Mouse (Mus musculus): ENCODE data around the gene Bdnf. TPM values are rescaled to one million over a fixed set of nuclear protein-coding genes. Genes with fewer than 3 reads are reported as not detected.

The Bdnf gene
- polyA plus RNA-seq, 1 experiment = 3.3 TPM

GRCm38 (mm10) chr2:109746223-109746622 is 71.7 kb downstream of the Bdnf start:
- Histone ChIP-seq H3ac (ENCODE audit: control insufficient read depth, insufficient read length) (no peak overlapping the region), H3K4me2 (ENCODE audit: low read depth) (no peak overlapping the region), H3K79me2 (ENCODE audit: control insufficient read depth, insufficient read depth) (no peaks in the 10 kb centered on the region), H3K4me3 (no peak overlapping the region), H3K27me3 (ENCODE audit: control insufficient read depth, insufficient read depth, insufficient read length) (no peaks in the 10 kb centered on the region), H3K36me3 (ENCODE audit: control insufficient read depth, insufficient read depth) (no peaks in the 10 kb centered on the region)
- TF ChIP-seq MAX (IDR thresholded peaks at IDR 0.05; ENCODE audit: low read depth) = no peak
- no peak for TF ChIP-seq MYOG (IDR thresholded peaks at IDR 0.05; ENCODE audit: control insufficient read depth in 1 of 3, insufficient read depth in 1 of 3, insufficient read length in 2 of 3, low read depth in 2 of 3)
- no peak for TF ChIP-seq POLR2A (IDR thresholded peaks at IDR 0.05; ENCODE audit: insufficient read length, low read depth)
- TF ChIP-seq REST (IDR thresholded peaks at IDR 0.05; ENCODE audit: insufficient read depth, insufficient read length) = no peak
- no peak for TF ChIP-seq SRF (IDR thresholded peaks at IDR 0.05; ENCODE audit: control insufficient read depth, insufficient read length, low read depth)
- TF ChIP-seq MYOD1 (IDR thresholded peaks at IDR 0.05; ENCODE audit: control insufficient read depth in 1 of 3, insufficient read length in 2 of 3, low read depth in 2 of 3) = no peak

- Histone ChIP-seq H3K27me3 (ENCODE audit: control insufficient read depth, insufficient read depth, insufficient read length) (no peaks in the 10 kb centered on the region), H3K4me2 (ENCODE audit: low read depth) (no peak overlapping the region), H3ac (ENCODE audit: control insufficient read depth, insufficient read length) (no peak overlapping the region), H3K4me3 (no peak overlapping the region), H3K79me2 (ENCODE audit: control insufficient read depth, insufficient read depth) (no peaks in the 10 kb centered on the region), H3K36me3 (ENCODE audit: control insufficient read depth, insufficient read depth) (no peaks in the 10 kb centered on the region)
- TF ChIP-seq POLR2A (IDR thresholded peaks at IDR 0.05; ENCODE audit: insufficient read length, low read depth) (no peak), MYOD1 (IDR thresholded peaks at IDR 0.05; ENCODE audit: control insufficient read depth in 1 of 3, insufficient read length in 2 of 3, low read depth in 2 of 3) (no peak), SRF (IDR thresholded peaks at IDR 0.05; ENCODE audit: control insufficient read depth, insufficient read length, low read depth) (no peak), E2F4 (IDR thresholded peaks at IDR 0.05; ENCODE audit: insufficient read depth) (no peak), POLR2AphosphoS2 (IDR thresholded peaks at IDR 0.05; ENCODE audit: insufficient read length, low read depth) (no peak), USF1 (IDR thresholded peaks at IDR 0.05; ENCODE audit: low read depth) (no peak), MAX (IDR thresholded peaks at IDR 0.05; ENCODE audit: low read depth) (no peak), MYOG (IDR thresholded peaks at IDR 0.05; ENCODE audit: control insufficient read depth in 1 of 3, insufficient read depth in 1 of 3, insufficient read length in 2 of 3, low read depth in 2 of 3) (no peak), TCF3 (IDR thresholded peaks at IDR 0.05; ENCODE audit: insufficient read length, low read depth) (no peak), REST (IDR thresholded peaks at IDR 0.05; ENCODE audit: insufficient read depth, insufficient read length) (no peak), TCF12 (IDR thresholded peaks at IDR 0.05; ENCODE audit: insufficient read depth, poor library complexity, severe bottlenecking) (no peak), CEBPB (IDR thresholded peaks at IDR 0.05; ENCODE audit: insufficient read depth, poor library complexity, severe bottlenecking) (no peak)
These were observed 73.9 kb downstream of the Bdnf start for GRCm38 (mm10) chr2:109748412-109748811.

- Histone ChIP-seq H3K36me3 (ENCODE audit: control insufficient read depth, insufficient read depth) (no peaks in the 10 kb centered on the region), H3K79me2 (ENCODE audit: control insufficient read depth, insufficient read depth) (no peaks in the 10 kb centered on the region)
- no peak for TF ChIP-seq MYOG (IDR thresholded peaks at IDR 0.05; ENCODE audit: control insufficient read depth in 1 of 3, insufficient read depth in 1 of 3, insufficient read length in 2 of 3, low read depth in 2 of 3)
- TF ChIP-seq POLR2A (IDR thresholded peaks at IDR 0.05; ENCODE audit: insufficient read length, low read depth) = no peak
- no peak for TF ChIP-seq MAX (IDR thresholded peaks at IDR 0.05; ENCODE audit: low read depth)
- no peak for TF ChIP-seq E2F4 (IDR thresholded peaks at IDR 0.05; ENCODE audit: insufficient read depth)
- TF ChIP-seq MYOD1 (IDR thresholded peaks at IDR 0.05; ENCODE audit: control insufficient read depth in 1 of 3, insufficient read length in 2 of 3, low read depth in 2 of 3) = no peak
- TF ChIP-seq TCF3 (IDR thresholded peaks at IDR 0.05; ENCODE audit: insufficient read length, low read depth) = no peak
- no peak for TF ChIP-seq REST (IDR thresholded peaks at IDR 0.05; ENCODE audit: insufficient read depth, insufficient read length)
- no peak for TF ChIP-seq POLR2AphosphoS2 (IDR thresholded peaks at IDR 0.05; ENCODE audit: insufficient read length, low read depth)
- no peak for TF ChIP-seq SRF (IDR thresholded peaks at IDR 0.05; ENCODE audit: control insufficient read depth, insufficient read length, low read depth)
- TF ChIP-seq TCF12 (IDR thresholded peaks at IDR 0.05; ENCODE audit: insufficient read depth, poor library complexity, severe bottlenecking) = no peak
- TF ChIP-seq CEBPB (IDR thresholded peaks at IDR 0.05; ENCODE audit: insufficient read depth, poor library complexity, severe bottlenecking) = no peak
- no peak for TF ChIP-seq USF1 (IDR thresholded peaks at IDR 0.05; ENCODE audit: low read depth)
These were observed 74.3 kb downstream of the Bdnf start for GRCm38 (mm10) chr2:109748815-109749214.

GRCm38 (mm10) chr2:109749964-109750363 is 75.5 kb downstream of the Bdnf start:
- no peaks in the 10 kb centered on the region for H3K79me2 ChIP-seq (ENCODE audit: control insufficient read depth, insufficient read depth)
- TF ChIP-seq USF1 (IDR thresholded peaks at IDR 0.05; ENCODE audit: low read depth) = no peak
- TF ChIP-seq MYOD1 (IDR thresholded peaks at IDR 0.05; ENCODE audit: control insufficient read depth in 1 of 3, insufficient read length in 2 of 3, low read depth in 2 of 3) = no peak
- TF ChIP-seq TCF12 (IDR thresholded peaks at IDR 0.05; ENCODE audit: insufficient read depth, poor library complexity, severe bottlenecking) = no peak
- TF ChIP-seq E2F4 (IDR thresholded peaks at IDR 0.05; ENCODE audit: insufficient read depth) = no peak
- no peak for TF ChIP-seq CEBPB (IDR thresholded peaks at IDR 0.05; ENCODE audit: insufficient read depth, poor library complexity, severe bottlenecking)
- TF ChIP-seq TCF3 (IDR thresholded peaks at IDR 0.05; ENCODE audit: insufficient read length, low read depth) = no peak
- no peak for TF ChIP-seq POLR2A (IDR thresholded peaks at IDR 0.05; ENCODE audit: insufficient read length, low read depth)
- no peak for TF ChIP-seq POLR2AphosphoS2 (IDR thresholded peaks at IDR 0.05; ENCODE audit: insufficient read length, low read depth)
- TF ChIP-seq SRF (IDR thresholded peaks at IDR 0.05; ENCODE audit: control insufficient read depth, insufficient read length, low read depth) = no peak
- no peak for TF ChIP-seq REST (IDR thresholded peaks at IDR 0.05; ENCODE audit: insufficient read depth, insufficient read length)
- TF ChIP-seq MAX (IDR thresholded peaks at IDR 0.05; ENCODE audit: low read depth) = no peak
- no peak for TF ChIP-seq MYOG (IDR thresholded peaks at IDR 0.05; ENCODE audit: control insufficient read depth in 1 of 3, insufficient read depth in 1 of 3, insufficient read length in 2 of 3, low read depth in 2 of 3)
- no peak overlapping the region for H3ac ChIP-seq (ENCODE audit: control insufficient read depth, insufficient read length)
- H3K27me3 ChIP-seq (ENCODE audit: control insufficient read depth, insufficient read depth, insufficient read length) = no peaks in the 10 kb centered on the region
- H3K4me2 ChIP-seq (ENCODE audit: low read depth) = no peak overlapping the region
- no peak overlapping the region for H3K4me3 ChIP-seq
- H3K36me3 ChIP-seq (ENCODE audit: control insufficient read depth, insufficient read depth) = no peaks in the 10 kb centered on the region

More at GRCm38 (mm10) chr2:109748815-109749214, 74.3 kb downstream of the Bdnf start:
- Histone ChIP-seq H3K27me3 (ENCODE audit: control insufficient read depth, insufficient read depth, insufficient read length) (no peaks in the 10 kb centered on the region), H3K4me2 (ENCODE audit: low read depth) (no peak overlapping the region), H3K4me3 (no peak overlapping the region), H3ac (ENCODE audit: control insufficient read depth, insufficient read length) (no peak overlapping the region)

Measured in myocyte (in vitro differentiated cells).